12 mouse cellular contexts compared by ENCODE assay signal in genomic region chr1:75564916-75565315, GRCm38 (mm10). TPM values are rescaled to one million over a fixed set of nuclear protein-coding genes. Genes with fewer than 3 reads are reported as not detected.
"Had no signal": no experiment of that assay in that cellular context is flagged by ENCODE, and none has a peak within 500 bp of the region (broad histone marks: within the 10 kb centered on the region; RNA-seq: fewer than 3 reads in every experiment).

No protein-coding gene starts in this region.

- H3K36me3 ChIP-seq: limb, embryonic 10.5 days; liver, embryonic 15.5 days; neural tube, embryonic 12.5 days had no signal

- H3K27me3 ChIP-seq: neural tube, embryonic 12.5 days had no signal

- H3K4me2 ChIP-seq: liver, embryonic 11.5 days; liver, embryonic 15.5 days; neural tube, embryonic 12.5 days had no signal

- H3K4me1 ChIP-seq: liver, embryonic 15.5 days had no signal

- DNase-seq: kidney, adult 9 months; kidney, postnatal 36 days; lung, adult 2 months had no signal

- H3K9me3 ChIP-seq: limb, embryonic 10.5 days; liver, embryonic 15.5 days; neural tube, embryonic 12.5 days had no signal

- H3K27ac ChIP-seq: kidney, postnatal 0 days; limb, embryonic 10.5 days; liver, embryonic 15.5 days; neural tube, embryonic 12.5 days had no signal

- H3K9ac ChIP-seq: liver, embryonic 15.5 days; neural tube, embryonic 12.5 days had no signal

- ATAC-seq: lung, postnatal 0 days had no signal

- H3K4me3 ChIP-seq: limb, embryonic 10.5 days; liver, embryonic 15.5 days; neural tube, embryonic 12.5 days had no signal

RNA-seq across cellular contexts. Expression of gene Slc4a3, which starts 18.9 kb away (rescaled TPM):
- total RNA-seq: monocyte, adult 5-6 weeks; neutrophil, adult 5-6 weeks had no signal

RNA-seq across cellular contexts. Expression of gene Inha, which starts 58.0 kb away (rescaled TPM):
- total RNA-seq: megakaryocyte progenitor cell, adult 5-6 weeks; monocyte, adult 5-6 weeks; neutrophil, adult 5-6 weeks had no signal

RNA-seq across cellular contexts. Expression of gene Obsl1, which starts 58.7 kb away (rescaled TPM):
- total RNA-seq: monocyte, adult 5-6 weeks; neutrophil, adult 5-6 weeks had no signal
